Mouse (Mus musculus): ENCODE results near the gene Fam133b. TPM values are rescaled to one million over a fixed set of nuclear protein-coding genes. Genes with fewer than 3 reads are reported as not detected.

Fam133b gene
- 20.8 and 23.5 TPM in 2 replicates for polyA plus RNA-seq (2015; fragmentation: Nextera tagmentation; extraction: Ambion mirVana)

- H3K27me3 ChIP-seq (replicated peaks), result no peaks in the 10 kb centered on the region
- WGBS, result under 1% methylated on average over 76 of the region's 80 CpGs
Observed at GRCm38 (mm10) chr5:3543629-3544479, at the start of gene Fam133b. Gene Fam133b, plus strand, starts transcription at chr5:3543833.

GRCm38 (mm10) chr5:3493968-3494367, 49.7 kb upstream of the Fam133b start:
- no peaks in the 10 kb centered on the region for H3K27me3 ChIP-seq (replicated peaks)
- WGBS, result 90% methylated on average over 9 of the region's 9 CpGs
- H3K4me1 ChIP-seq (replicated peaks), result peaks cover 7% of the 10 kb centered on the region; the same call in 1 of the 2 replicates
- H3K9ac ChIP-seq, result no peak overlapping the region
- no peaks in the 10 kb centered on the region for H3K36me3 ChIP-seq
- no peak overlapping the region for H3K27ac ChIP-seq
- H3K9me3 ChIP-seq, result no peaks in the 10 kb centered on the region
- no peak for ATAC-seq
- H3K4me2 ChIP-seq (replicated peaks), result no peak overlapping the region
- no peak overlapping the region for H3K4me3 ChIP-seq (replicated peaks)

More at GRCm38 (mm10) chr5:3543629-3544479, at the start of gene Fam133b:
- Histone ChIP-seq H3K27ac (peak within 1 kb of the TSS; percentile 93), H3K4me3 (replicated peaks) (peak within 1 kb of the TSS; percentile 83), H3K9me3 (no peaks in the 10 kb centered on the region), H3K36me3 (no peaks in the 10 kb centered on the region), H3K4me2 (replicated peaks) (peak within 1 kb of the TSS; percentile 58), H3K9ac (peak within 1 kb of the TSS; percentile 89), H3K4me1 (replicated peaks) (peaks cover 5% of the 10 kb centered on the region)
- peak; percentile 97 for ATAC-seq

GRCm38 (mm10) chr5:3494452-3495187, 49.0 kb upstream of the Fam133b start:
- Histone ChIP-seq H3K36me3 (no peaks in the 10 kb centered on the region), H3K27ac (no peak overlapping the region), H3K9ac (no peak overlapping the region), H3K4me2 (replicated peaks) (no peak overlapping the region), H3K27me3 (replicated peaks) (no peaks in the 10 kb centered on the region), H3K4me1 (replicated peaks) (peaks cover 7% of the 10 kb centered on the region; the same call in 1 of the 2 replicates), H3K4me3 (replicated peaks) (no peak overlapping the region), H3K9me3 (no peaks in the 10 kb centered on the region)
- no peak for ATAC-seq
- WGBS, result 79% methylated on average over 8 of the region's 8 CpGs

GRCm38 (mm10) chr5:3497505-3497925, 46.1 kb upstream of the Fam133b start:
- Histone ChIP-seq H3K27me3 (replicated peaks) (no peaks in the 10 kb centered on the region), H3K27ac (no peak overlapping the region), H3K4me2 (replicated peaks) (no peak overlapping the region), H3K36me3 (no peaks in the 10 kb centered on the region), H3K9me3 (no peaks in the 10 kb centered on the region), H3K9ac (no peak overlapping the region), H3K4me1 (replicated peaks) (peaks cover 7% of the 10 kb centered on the region), H3K4me3 (replicated peaks) (no peak overlapping the region)
- WGBS, result 84% methylated on average over 5 of the region's 5 CpGs
- ATAC-seq, result no peak

- Histone ChIP-seq H3K4me3 (replicated peaks) (no peak overlapping the region), H3K36me3 (no peaks in the 10 kb centered on the region), H3K9ac (no peak overlapping the region), H3K27ac (no peak overlapping the region), H3K27me3 (replicated peaks) (no peaks in the 10 kb centered on the region), H3K4me2 (replicated peaks) (no peak overlapping the region), H3K9me3 (no peaks in the 10 kb centered on the region), H3K4me1 (replicated peaks) (peaks cover 9% of the 10 kb centered on the region)
- WGBS, result 89% methylated on average over 5 of the region's 5 CpGs
- no peak for ATAC-seq
Observed at GRCm38 (mm10) chr5:3500298-3500697, 43.3 kb upstream of the Fam133b start.

GRCm38 (mm10) chr5:3500957-3501563, 42.6 kb upstream of the Fam133b start:
- H3K9me3 ChIP-seq, result no peaks in the 10 kb centered on the region
- H3K4me3 ChIP-seq (replicated peaks), result no peak overlapping the region
- H3K27me3 ChIP-seq (replicated peaks), result no peaks in the 10 kb centered on the region
- no peak for ATAC-seq
- H3K36me3 ChIP-seq, result no peaks in the 10 kb centered on the region
- H3K4me1 ChIP-seq (replicated peaks), result peaks cover 9% of the 10 kb centered on the region
- 50% methylated on average over 8 of the region's 8 CpGs for WGBS
- H3K4me2 ChIP-seq (replicated peaks), result no peak overlapping the region
- no peak overlapping the region for H3K9ac ChIP-seq
- no peak overlapping the region for H3K27ac ChIP-seq

- Histone ChIP-seq H3K9ac (no peak overlapping the region), H3K4me3 (replicated peaks) (no peak overlapping the region), H3K27me3 (replicated peaks) (no peaks in the 10 kb centered on the region), H3K27ac (no peak overlapping the region), H3K9me3 (no peaks in the 10 kb centered on the region), H3K36me3 (no peaks in the 10 kb centered on the region), H3K4me1 (replicated peaks) (peaks cover 9% of the 10 kb centered on the region), H3K4me2 (replicated peaks) (no peak overlapping the region)
- peak; percentile 27; the same call in 1 of the 2 replicates for ATAC-seq
- WGBS, result 25% methylated on average over 8 of the region's 8 CpGs
Observed at GRCm38 (mm10) chr5:3501564-3502001, 42.0 kb upstream of the Fam133b start.

- WGBS, result 43% methylated on average over 11 of the region's 11 CpGs
- Histone ChIP-seq H3K9me3 (no peaks in the 10 kb centered on the region), H3K4me3 (replicated peaks) (no peak overlapping the region), H3K9ac (no peak overlapping the region), H3K4me2 (replicated peaks) (no peak overlapping the region), H3K27ac (no peak overlapping the region), H3K4me1 (replicated peaks) (peaks cover 9% of the 10 kb centered on the region), H3K27me3 (replicated peaks) (no peaks in the 10 kb centered on the region), H3K36me3 (no peaks in the 10 kb centered on the region)
- peak; percentile 60; the same call in 1 of the 2 replicates for ATAC-seq
Observed at GRCm38 (mm10) chr5:3502610-3503350, 40.9 kb upstream of the Fam133b start.

GRCm38 (mm10) chr5:3503373-3503772, 40.3 kb upstream of the Fam133b start:
- Histone ChIP-seq H3K36me3 (no peaks in the 10 kb centered on the region), H3K27me3 (replicated peaks) (no peaks in the 10 kb centered on the region), H3K9ac (no peak overlapping the region), H3K9me3 (no peaks in the 10 kb centered on the region), H3K4me3 (replicated peaks) (no peak overlapping the region), H3K27ac (no peak overlapping the region), H3K4me1 (replicated peaks) (peaks cover 9% of the 10 kb centered on the region), H3K4me2 (replicated peaks) (no peak overlapping the region)
- ATAC-seq, result no peak
- 75% methylated on average over 4 of the region's 4 CpGs for WGBS

- no peak overlapping the region for H3K4me3 ChIP-seq (replicated peaks)
- WGBS, result 75% methylated on average over 9 of the region's 9 CpGs
- H3K4me1 ChIP-seq (replicated peaks), result peaks cover 9% of the 10 kb centered on the region
- no peak for ATAC-seq
- H3K9ac ChIP-seq, result no peak overlapping the region
- no peak overlapping the region for H3K4me2 ChIP-seq (replicated peaks)
- no peaks in the 10 kb centered on the region for H3K27me3 ChIP-seq (replicated peaks)
- H3K36me3 ChIP-seq, result no peaks in the 10 kb centered on the region
- H3K9me3 ChIP-seq, result no peaks in the 10 kb centered on the region
- H3K27ac ChIP-seq, result no peak overlapping the region
Observed at GRCm38 (mm10) chr5:3503836-3504323, 39.8 kb upstream of the Fam133b start.

GRCm38 (mm10) chr5:3504453-3504852, 39.2 kb upstream of the Fam133b start:
- Histone ChIP-seq H3K9me3 (no peaks in the 10 kb centered on the region), H3K27me3 (replicated peaks) (no peaks in the 10 kb centered on the region), H3K27ac (no peak overlapping the region), H3K4me3 (replicated peaks) (no peak overlapping the region), H3K9ac (no peak overlapping the region), H3K36me3 (no peaks in the 10 kb centered on the region), H3K4me1 (replicated peaks) (peaks cover 9% of the 10 kb centered on the region), H3K4me2 (replicated peaks) (no peak overlapping the region)
- no peak for ATAC-seq
- 74% methylated on average over 4 of the region's 4 CpGs for WGBS

Measured in intestine, embryonic 15.5 days (tissue).